8 mouse cellular contexts compared by ENCODE assay signal in genomic region chr6:72362132-72363028, GRCm38 (mm10). TPM values are rescaled to one million over a fixed set of nuclear protein-coding genes. Genes with fewer than 3 reads are reported as not detected.
DNase-seq lines count a peak whose midpoint lies in the region; ATAC-seq and TF ChIP-seq lines count a peak whose summit lies in the region.

No protein-coding gene starts in this region.

- peak overlapping the region; percentile 77 for H3K4me3 ChIP-seq in forebrain, embryonic 10.5 days
- peak overlapping the region; percentile 80 for H3K4me3 ChIP-seq in heart, embryonic 15.5 days
- H3K4me3 ChIP-seq in liver, embryonic 14.5 days (ENCODE audit: insufficient read depth in 1 of 2, low read depth in 2 of 2, low read length in 2 of 2), result peak overlapping the region; percentile 65 to 86
- peak overlapping the region; percentile 85 for H3K4me3 ChIP-seq in neural tube, embryonic 11.5 days (ENCODE audit: low read depth, low read length)
- peak overlapping the region; percentile 71 for H3K4me3 ChIP-seq in stomach, postnatal 0 days (ENCODE audit: low read depth, low read length)

- peak; percentile 94 to 95 for DNase-seq in CD8-positive naive resting alpha-beta T cell, adult 2 months (ENCODE audit: low read depth in 2 of 2, low spot score in 2 of 2)
- peak; percentile 94 for DNase-seq in c-Kit-positive CD71-negative TER-119-negative erythroid progenitor cells, embryonic 14.5 days (ENCODE audit: low read depth)
- DNase-seq in forebrain, embryonic 10.5 days (ENCODE audit: extremely low spot score, low spot score), result peak; percentile 94
- peak; percentile 96 to 99 for DNase-seq in kidney, postnatal 25 days
- peak; percentile 98 for DNase-seq in liver, embryonic 14.5 days (ENCODE audit: low read depth in 3 of 3, low spot score in 3 of 3)
- peak; percentile 93 for DNase-seq in neural tube, embryonic 11.5 days (ENCODE audit: low spot score)
- peak; percentile 96 for DNase-seq in stomach, postnatal 0 days (ENCODE audit: low spot score)

- peak overlapping the region; percentile 89 for H3K27ac ChIP-seq in forebrain, embryonic 10.5 days
- H3K27ac ChIP-seq in heart, embryonic 15.5 days, result peak overlapping the region; percentile 82
- peak overlapping the region; percentile 71 for H3K27ac ChIP-seq in liver, embryonic 14.5 days
- no peak overlapping the region; the same call in 1 of the 2 replicates for H3K27ac ChIP-seq in neural tube, embryonic 11.5 days (ENCODE audit: low read depth, low read length)
- H3K27ac ChIP-seq in stomach, postnatal 0 days (replicated peaks), result peak overlapping the region; percentile 87

- 0 out of 2 replicates have a peak, but pooled peaks have one; percentile 42 for TF ChIP-seq EP300 in liver, embryonic 14.5 days (IDR thresholded peaks at IDR 0.05; ENCODE audit: low read depth)
- TF ChIP-seq EP300 in stomach, postnatal 0 days (optimal IDR thresholded peaks at IDR 0.05), result peak; percentile 74

- peak; percentile 65 for TF ChIP-seq CTCF in liver, embryonic 14.5 days (IDR thresholded peaks at IDR 0.05; ENCODE audit: low read depth)
- peak; percentile 64 for TF ChIP-seq CTCF in stomach, postnatal 0 days (IDR thresholded peaks at IDR 0.05; ENCODE audit: low read depth)

- peak overlapping the region; percentile 66 for H3K9ac ChIP-seq in heart, embryonic 15.5 days
- peak overlapping the region; percentile 76 for H3K9ac ChIP-seq in liver, embryonic 14.5 days (replicated peaks)
- H3K9ac ChIP-seq in neural tube, embryonic 11.5 days (ENCODE audit: low read length), result peak overlapping the region; percentile 73
- peak overlapping the region; percentile 74 for H3K9ac ChIP-seq in stomach, postnatal 0 days (ENCODE audit: low read length)

- ATAC-seq in heart, embryonic 15.5 days (replicated peaks; ENCODE audit: insufficient number of reproducible peaks, insufficient read depth, low FRiP score, low read depth), result peak; percentile 98
- peak; percentile 96 for ATAC-seq in liver, embryonic 14.5 days (ENCODE audit: insufficient read depth)
- peak; percentile 99 for ATAC-seq in neural tube, embryonic 11.5 days (ENCODE audit: insufficient read depth, low FRiP score, low TSS enrichment)
- peak; percentile 97 for ATAC-seq in stomach, postnatal 0 days (ENCODE audit: low FRiP score, low TSS enrichment)

- H3K4me1 ChIP-seq in forebrain, embryonic 10.5 days, result peaks cover 26% of the 10 kb centered on the region
- peaks cover 30% of the 10 kb centered on the region for H3K4me1 ChIP-seq in heart, embryonic 15.5 days (replicated peaks)
- H3K4me1 ChIP-seq in liver, embryonic 14.5 days (replicated peaks; ENCODE audit: control insufficient read depth in 2 of 2, insufficient read depth in 2 of 2, low read length in 1 of 2), result peaks cover 12 to 28% of the 10 kb centered on the region in 2 experiments
- H3K4me1 ChIP-seq in neural tube, embryonic 11.5 days (ENCODE audit: control insufficient read depth, insufficient read depth, low read length), result peaks cover 3% of the 10 kb centered on the region
- H3K4me1 ChIP-seq in stomach, postnatal 0 days (replicated peaks; ENCODE audit: control insufficient read depth, insufficient read depth), result peaks cover 9% of the 10 kb centered on the region

- 1% methylated on average over 42 of the region's 42 CpGs for WGBS in forebrain, embryonic 10.5 days
- under 1% methylated on average over 42 of the region's 42 CpGs for WGBS in heart, embryonic 15.5 days
- under 1% methylated on average over 42 of the region's 42 CpGs for WGBS in liver, embryonic 14.5 days (ENCODE audit: insufficient replicate concordance)
- WGBS in neural tube, embryonic 11.5 days, result 1% methylated on average over 42 of the region's 42 CpGs
- WGBS in stomach, postnatal 0 days, result under 1% methylated on average over 42 of the region's 42 CpGs

- H3K36me3 ChIP-seq in forebrain, embryonic 10.5 days (replicated peaks), result peaks cover 34% of the 10 kb centered on the region
- H3K36me3 ChIP-seq in heart, embryonic 15.5 days, result peaks cover 18% of the 10 kb centered on the region; the same call in 1 of the 2 replicates
- H3K36me3 ChIP-seq in liver, embryonic 14.5 days (replicated peaks; ENCODE audit: control insufficient read depth, insufficient read depth, low read depth), result peaks cover 20% of the 10 kb centered on the region
- H3K36me3 ChIP-seq in neural tube, embryonic 11.5 days (ENCODE audit: control insufficient read depth, insufficient read depth, low read length), result peaks cover 4% of the 10 kb centered on the region; the same call in 1 of the 2 replicates
- 0 out of 2 replicates have a peak, but pooled peaks cover 4% of the 10 kb centered on the region for H3K36me3 ChIP-seq in stomach, postnatal 0 days (ENCODE audit: control insufficient read depth, insufficient read depth, low read length)

- H3K4me2 ChIP-seq in heart, embryonic 15.5 days, result peak overlapping the region; percentile 72
- peak overlapping the region; percentile 80 for H3K4me2 ChIP-seq in liver, embryonic 14.5 days (ENCODE audit: low read depth)
- H3K4me2 ChIP-seq in neural tube, embryonic 11.5 days (ENCODE audit: low read depth), result peak overlapping the region; percentile 85
- peak overlapping the region; percentile 82 for H3K4me2 ChIP-seq in stomach, postnatal 0 days (replicated peaks; ENCODE audit: low read depth)

- no peaks in the 10 kb centered on the region for H3K27me3 ChIP-seq in forebrain, embryonic 10.5 days (ENCODE audit: poor library complexity, severe bottlenecking)
- H3K27me3 ChIP-seq in heart, embryonic 15.5 days, result no peaks in the 10 kb centered on the region
- no peaks in the 10 kb centered on the region for H3K27me3 ChIP-seq in liver, embryonic 14.5 days (ENCODE audit: control insufficient read depth, insufficient read depth, low read length)
- H3K27me3 ChIP-seq in neural tube, embryonic 11.5 days (ENCODE audit: control insufficient read depth, insufficient read depth, low read length), result no peaks in the 10 kb centered on the region
- H3K27me3 ChIP-seq in stomach, postnatal 0 days (ENCODE audit: control insufficient read depth, insufficient read depth, low read length), result no peaks in the 10 kb centered on the region

- no peaks in the 10 kb centered on the region for H3K9me3 ChIP-seq in forebrain, embryonic 10.5 days
- H3K9me3 ChIP-seq in heart, embryonic 15.5 days (replicated peaks), result no peaks in the 10 kb centered on the region
- no peaks in the 10 kb centered on the region for H3K9me3 ChIP-seq in liver, embryonic 14.5 days (ENCODE audit: control insufficient read depth, low read length)
- no peaks in the 10 kb centered on the region for H3K9me3 ChIP-seq in neural tube, embryonic 11.5 days (ENCODE audit: control insufficient read depth, low read length)
- no peaks in the 10 kb centered on the region for H3K9me3 ChIP-seq in stomach, postnatal 0 days (ENCODE audit: control insufficient read depth, low read length)

RNA-seq across cellular contexts. Expression of gene Rnf181, which starts 4.4 kb away (rescaled TPM):
- polyA plus RNA-seq in forebrain, embryonic 10.5 days (2016; fragmentation: Nextera tagmentation; extraction: Ambion mirVana), result 108 and 111 TPM in 2 replicates
- polyA plus RNA-seq in heart, embryonic 15.5 days (2015; fragmentation: Nextera tagmentation; extraction: Ambion mirVana), result 76.8 and 86.0 TPM in 2 replicates
- 40.3 and 42.8 TPM in 2 replicates for polyA plus RNA-seq in liver, embryonic 14.5 days (2012; rRNA removed)
- 68.0 and 75.4 TPM in 2 replicates for polyA plus RNA-seq in liver, embryonic 14.5 days (2014; fragmentation: Nextera tagmentation; extraction: Ambion mirVana)
- polyA plus RNA-seq in neural tube, embryonic 11.5 days (2014; fragmentation: Nextera tagmentation; extraction: Ambion mirVana), result 106 and 114 TPM in 2 replicates
- 136 and 137 TPM in 2 replicates for polyA plus RNA-seq in stomach, postnatal 0 days (2015; fragmentation: Nextera tagmentation; extraction: Ambion mirVana)

RNA-seq across cellular contexts. Expression of gene Tmem150a, which starts 7.1 kb away (rescaled TPM):
- polyA plus RNA-seq in forebrain, embryonic 10.5 days (2016; fragmentation: Nextera tagmentation; extraction: Ambion mirVana), result 5.6 and 5.8 TPM in 2 replicates
- polyA plus RNA-seq in heart, embryonic 15.5 days (2015; fragmentation: Nextera tagmentation; extraction: Ambion mirVana), result 11.1 and 12.8 TPM in 2 replicates
- polyA plus RNA-seq in liver, embryonic 14.5 days (2012; rRNA removed), result 39.0 and 58.3 TPM in 2 replicates
- polyA plus RNA-seq in liver, embryonic 14.5 days (2014; fragmentation: Nextera tagmentation; extraction: Ambion mirVana), result 43.6 and 48.0 TPM in 2 replicates
- polyA plus RNA-seq in neural tube, embryonic 11.5 days (2014; fragmentation: Nextera tagmentation; extraction: Ambion mirVana), result 9.3 and 12.4 TPM in 2 replicates
- polyA plus RNA-seq in stomach, postnatal 0 days (2015; fragmentation: Nextera tagmentation; extraction: Ambion mirVana), result 7.7 and 8.4 TPM in 2 replicates

RNA-seq across cellular contexts. Expression of gene 0610030E20Rik, which starts 15.3 kb away (rescaled TPM):
- 28.7 and 29.8 TPM in 2 replicates for polyA plus RNA-seq in forebrain, embryonic 10.5 days (2016; fragmentation: Nextera tagmentation; extraction: Ambion mirVana)
- 15.6 and 20.0 TPM in 2 replicates for polyA plus RNA-seq in heart, embryonic 15.5 days (2015; fragmentation: Nextera tagmentation; extraction: Ambion mirVana)
- 8.7 and 10.1 TPM in 2 replicates for polyA plus RNA-seq in liver, embryonic 14.5 days (2012; rRNA removed)
- 7.9 and 10.9 TPM in 2 replicates for polyA plus RNA-seq in liver, embryonic 14.5 days (2014; fragmentation: Nextera tagmentation; extraction: Ambion mirVana)
- 17.4 TPM in 2 replicates for polyA plus RNA-seq in neural tube, embryonic 11.5 days (2014; fragmentation: Nextera tagmentation; extraction: Ambion mirVana)
- polyA plus RNA-seq in stomach, postnatal 0 days (2015; fragmentation: Nextera tagmentation; extraction: Ambion mirVana), result 19.6 and 20.5 TPM in 2 replicates

RNA-seq across cellular contexts. Expression of gene Usp39, which starts 17.4 kb away (rescaled TPM):
- 90.1 and 91.5 TPM in 2 replicates for polyA plus RNA-seq in forebrain, embryonic 10.5 days (2016; fragmentation: Nextera tagmentation; extraction: Ambion mirVana)
- 25.3 and 28.0 TPM in 2 replicates for polyA plus RNA-seq in heart, embryonic 15.5 days (2015; fragmentation: Nextera tagmentation; extraction: Ambion mirVana)
- polyA plus RNA-seq in liver, embryonic 14.5 days (2012; rRNA removed), result 23.9 and 32.7 TPM in 2 replicates
- polyA plus RNA-seq in liver, embryonic 14.5 days (2014; fragmentation: Nextera tagmentation; extraction: Ambion mirVana), result 49.6 and 58.7 TPM in 2 replicates
- polyA plus RNA-seq in neural tube, embryonic 11.5 days (2014; fragmentation: Nextera tagmentation; extraction: Ambion mirVana), result 95.7 and 104 TPM in 2 replicates
- polyA plus RNA-seq in stomach, postnatal 0 days (2015; fragmentation: Nextera tagmentation; extraction: Ambion mirVana), result 20.1 and 21.0 TPM in 2 replicates

RNA-seq across cellular contexts. Expression of gene Vamp5, which starts 17.9 kb away (rescaled TPM):
- 12.6 and 13.0 TPM in 2 replicates for polyA plus RNA-seq in forebrain, embryonic 10.5 days (2016; fragmentation: Nextera tagmentation; extraction: Ambion mirVana)
- polyA plus RNA-seq in heart, embryonic 15.5 days (2015; fragmentation: Nextera tagmentation; extraction: Ambion mirVana), result 43.2 and 46.1 TPM in 2 replicates
- polyA plus RNA-seq in liver, embryonic 14.5 days (2012; rRNA removed), result 72.5 and 80.0 TPM in 2 replicates
- polyA plus RNA-seq in liver, embryonic 14.5 days (2014; fragmentation: Nextera tagmentation; extraction: Ambion mirVana), result 81.0 and 94.5 TPM in 2 replicates
- 13.4 and 16.3 TPM in 2 replicates for polyA plus RNA-seq in neural tube, embryonic 11.5 days (2014; fragmentation: Nextera tagmentation; extraction: Ambion mirVana)
- 20.2 and 22.2 TPM in 2 replicates for polyA plus RNA-seq in stomach, postnatal 0 days (2015; fragmentation: Nextera tagmentation; extraction: Ambion mirVana)
